Mouse (Mus musculus): ENCODE results near the gene Lman2. TPM values are rescaled to one million over a fixed set of nuclear protein-coding genes. Genes with fewer than 3 reads are reported as not detected.

Lman2 gene
- total and polyA plus RNA-seq, 2 experiments from 2014 or later, result 41.3 to 100 TPM

DNA sequence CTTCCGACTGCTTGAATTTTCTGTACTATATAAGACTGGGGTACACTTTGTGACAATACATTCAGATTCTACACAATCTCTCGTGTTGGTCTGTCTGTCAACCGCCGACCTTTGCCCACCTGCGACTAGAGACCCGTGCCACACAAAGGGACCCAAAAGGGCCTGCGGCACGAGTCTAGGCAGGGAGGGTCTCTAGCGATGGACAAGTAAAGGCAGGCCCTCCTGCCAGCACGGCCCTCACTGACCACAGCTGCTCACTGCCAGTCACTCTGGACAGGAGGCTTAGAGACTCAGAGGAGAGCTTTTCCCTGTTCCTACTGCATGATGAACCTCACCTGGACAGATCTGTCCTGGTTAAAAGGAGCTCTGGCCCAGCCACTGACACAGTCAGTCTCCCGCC is 20.1 kb downstream of the Lman2 start:
- peaks cover 40% of the 10 kb centered on the region for H3K36me3 ChIP-seq (replicated peaks; ENCODE audit: control insufficient read depth, insufficient read depth, low read length)
- no peak overlapping the region for H3K27ac ChIP-seq (ENCODE audit: low read depth)
- WGBS, result 35% methylated on average over 11 of the region's 11 CpGs
- no peaks in the 10 kb centered on the region for H3K27me3 ChIP-seq (ENCODE audit: control insufficient read depth, insufficient read depth, low read length)
- H3K9me3 ChIP-seq (replicated peaks; ENCODE audit: control insufficient read depth, low read length), result no peaks in the 10 kb centered on the region
- DNase-seq (ENCODE audit: low spot score) (no peak), ATAC-seq (ENCODE audit: insufficient read depth, low read depth) (no peak)
- H3K4me1 ChIP-seq (ENCODE audit: control insufficient read depth, insufficient read depth), result no peaks in the 10 kb centered on the region
- H3K9ac ChIP-seq (replicated peaks; ENCODE audit: low read depth, low read length), result no peak overlapping the region
- H3K4me3 ChIP-seq (ENCODE audit: low read depth, low read length), result no peak overlapping the region
- TF ChIP-seq CTCF (IDR thresholded peaks at IDR 0.05; ENCODE audit: low read depth), result no peak
- TF ChIP-seq EP300 (IDR thresholded peaks at IDR 0.05; ENCODE audit: low read depth), result no peak
- no peak overlapping the region for H3K4me2 ChIP-seq (ENCODE audit: low read depth, low read length)

DNA sequence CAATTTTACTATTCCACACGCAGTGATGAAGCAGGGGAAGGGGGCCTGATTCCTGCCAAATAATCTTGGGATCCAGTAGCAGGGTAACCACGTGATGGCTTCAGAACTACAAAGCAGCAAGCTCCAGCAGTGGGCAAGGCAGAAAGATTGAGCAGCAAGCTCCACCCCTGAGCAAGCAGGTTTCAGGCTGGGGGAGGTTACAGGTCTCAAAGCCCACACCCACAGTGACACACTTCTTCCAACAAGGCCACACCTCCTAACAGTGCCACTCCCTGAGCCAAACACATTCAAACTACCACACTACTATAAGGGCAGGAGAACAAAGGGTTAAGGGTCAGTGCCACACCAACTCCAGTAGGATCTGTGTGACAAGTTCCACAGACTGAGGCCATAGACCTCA is 23.3 kb downstream of the Lman2 start:
- Histone ChIP-seq H3K27me3 (ENCODE audit: control insufficient read depth, insufficient read depth, low read length) (no peaks in the 10 kb centered on the region), H3K4me3 (ENCODE audit: low read depth, low read length) (no peak overlapping the region), H3K36me3 (replicated peaks; ENCODE audit: control insufficient read depth, insufficient read depth, low read length) (peaks cover 8% of the 10 kb centered on the region), H3K27ac (ENCODE audit: low read depth) (no peak overlapping the region), H3K4me1 (ENCODE audit: control insufficient read depth, insufficient read depth) (no peaks in the 10 kb centered on the region), H3K9me3 (replicated peaks; ENCODE audit: control insufficient read depth, low read length) (no peaks in the 10 kb centered on the region), H3K4me2 (ENCODE audit: low read depth, low read length) (no peak overlapping the region), H3K9ac (replicated peaks; ENCODE audit: low read depth, low read length) (no peak overlapping the region)
- ATAC-seq (ENCODE audit: insufficient read depth, low read depth) (no peak), DNase-seq (ENCODE audit: low spot score) (no peak)
- WGBS, result 39% methylated on average over 2 of the region's 2 CpGs
- TF ChIP-seq CTCF (IDR thresholded peaks at IDR 0.05; ENCODE audit: low read depth) (no peak), EP300 (IDR thresholded peaks at IDR 0.05; ENCODE audit: low read depth) (no peak)

GRCm38 (mm10) chr13:55338131-55339054 is 24.2 kb downstream of the Lman2 start:
- no peak overlapping the region for H3K4me2 ChIP-seq (ENCODE audit: low read depth, low read length)
- DNase-seq (ENCODE audit: low spot score), result no peak
- no peak for TF ChIP-seq EP300 (IDR thresholded peaks at IDR 0.05; ENCODE audit: low read depth)
- no peaks in the 10 kb centered on the region for H3K4me1 ChIP-seq (ENCODE audit: control insufficient read depth, insufficient read depth)
- H3K4me3 ChIP-seq (ENCODE audit: low read depth, low read length), result no peak overlapping the region
- H3K36me3 ChIP-seq (replicated peaks; ENCODE audit: control insufficient read depth, insufficient read depth, low read length), result no peaks in the 10 kb centered on the region
- no peak for ATAC-seq (ENCODE audit: insufficient read depth, low read depth)
- H3K9me3 ChIP-seq (replicated peaks; ENCODE audit: control insufficient read depth, low read length), result no peaks in the 10 kb centered on the region
- no peak overlapping the region for H3K27ac ChIP-seq (ENCODE audit: low read depth)
- 46% methylated on average over 12 of the region's 12 CpGs for WGBS
- no peaks in the 10 kb centered on the region for H3K27me3 ChIP-seq (ENCODE audit: control insufficient read depth, insufficient read depth, low read length)
- H3K9ac ChIP-seq (replicated peaks; ENCODE audit: low read depth, low read length), result no peak overlapping the region

- TF ChIP-seq CTCF (IDR thresholded peaks at IDR 0.05; ENCODE audit: low read depth), result no peak
- no peak for TF ChIP-seq EP300 (IDR thresholded peaks at IDR 0.05; ENCODE audit: low read depth)
- H3K27ac ChIP-seq (ENCODE audit: low read depth), result no peak overlapping the region
- 70% methylated on average over 10 of the region's 10 CpGs for WGBS
- H3K4me2 ChIP-seq (ENCODE audit: low read depth, low read length), result no peak overlapping the region
- H3K4me3 ChIP-seq (ENCODE audit: low read depth, low read length), result no peak overlapping the region
- no peaks in the 10 kb centered on the region for H3K4me1 ChIP-seq (ENCODE audit: control insufficient read depth, insufficient read depth)
- no peak for DNase-seq (ENCODE audit: low spot score)
- no peak for ATAC-seq (ENCODE audit: insufficient read depth, low read depth)
- no peaks in the 10 kb centered on the region for H3K27me3 ChIP-seq (ENCODE audit: control insufficient read depth, insufficient read depth, low read length)
- no peaks in the 10 kb centered on the region for H3K9me3 ChIP-seq (replicated peaks; ENCODE audit: control insufficient read depth, low read length)
- no peak overlapping the region for H3K9ac ChIP-seq (replicated peaks; ENCODE audit: low read depth, low read length)
- no peaks in the 10 kb centered on the region for H3K36me3 ChIP-seq (replicated peaks; ENCODE audit: control insufficient read depth, insufficient read depth, low read length)
These were observed 25.1 kb downstream of the Lman2 start for GRCm38 (mm10) chr13:55337341-55337975.

GRCm38 (mm10) chr13:55335701-55336100 is 26.9 kb downstream of the Lman2 start:
- no peak for DNase-seq (ENCODE audit: low spot score)
- Histone ChIP-seq H3K4me3 (ENCODE audit: low read depth, low read length) (no peak overlapping the region), H3K36me3 (replicated peaks; ENCODE audit: control insufficient read depth, insufficient read depth, low read length) (no peaks in the 10 kb centered on the region), H3K9ac (replicated peaks; ENCODE audit: low read depth, low read length) (no peak overlapping the region), H3K9me3 (replicated peaks; ENCODE audit: control insufficient read depth, low read length) (no peaks in the 10 kb centered on the region), H3K4me2 (ENCODE audit: low read depth, low read length) (no peak overlapping the region), H3K27ac (ENCODE audit: low read depth) (no peak overlapping the region), H3K27me3 (ENCODE audit: control insufficient read depth, insufficient read depth, low read length) (no peaks in the 10 kb centered on the region), H3K4me1 (ENCODE audit: control insufficient read depth, insufficient read depth) (no peaks in the 10 kb centered on the region)
- no peak for TF ChIP-seq EP300 (IDR thresholded peaks at IDR 0.05; ENCODE audit: low read depth)
- TF ChIP-seq CTCF (IDR thresholded peaks at IDR 0.05; ENCODE audit: low read depth), result no peak
- no peak for ATAC-seq (ENCODE audit: insufficient read depth, low read depth)
- WGBS, result 73% methylated on average over 4 of the region's 4 CpGs

Data from heart, postnatal 0 days (tissue).